Mouse (Mus musculus) neural tube, embryonic 11.5 days (tissue): ENCODE results near the gene Spata32. TPM values are rescaled to one million over a fixed set of nuclear protein-coding genes. Genes with fewer than 3 reads are reported as not detected.

Experiments used
- ATAC-seq: fragments of 200-750 bp; cut with Nextera tagmentation; 2 replicates; pipeline ENCODE4 v1.8.0; 2017; ENCODE audit warnings: moderate number of reproducible peaks, mild to moderate bottlenecking, moderate TSS enrichment, moderate library complexity; ENCODE audit not compliant: insufficient read depth, low FRiP score, low TSS enrichment
- DNase-seq: peaks from one replicate; pipeline ENCODE4 v3.0.0-alpha.2; 2015; ENCODE audit warnings: low spot score
- H3K27ac ChIP-seq: fragments of 300-500 bp; sonication (generic); 2 replicates; pipeline ENCODE4 v1.5.1; 2014; ENCODE audit warnings: low read depth, mild to moderate bottlenecking, low read length
- H3K27me3 ChIP-seq: fragments of 300-500 bp; sonication (generic); 2 replicates; pipeline ENCODE4 v1.6.1; 2014; ENCODE audit warnings: mild to moderate bottlenecking, low read length, mixed read lengths; ENCODE audit not compliant: control insufficient read depth, insufficient read depth
- H3K36me3 ChIP-seq: fragments of 300-500 bp; sonication (generic); 2 replicates; pipeline ENCODE4 v1.6.1; 2014; ENCODE audit warnings: mild to moderate bottlenecking, low read length, moderate library complexity, mixed read lengths; ENCODE audit not compliant: control insufficient read depth, insufficient read depth
- H3K4me1 ChIP-seq: fragments of 300-500 bp; sonication (generic); 2 replicates; pipeline ENCODE4 v1.6.1; 2014; ENCODE audit warnings: low read length, mixed read lengths; ENCODE audit not compliant: control insufficient read depth, insufficient read depth
- H3K4me2 ChIP-seq: fragments of 300-500 bp; sonication (generic); 2 replicates; pipeline ENCODE4 v1.6.1; 2014; ENCODE audit warnings: low read depth, mild to moderate bottlenecking, moderate library complexity
- H3K4me3 ChIP-seq: fragments of 300-500 bp; sonication (generic); 2 replicates; pipeline ENCODE4 v1.5.1; 2014; ENCODE audit warnings: low read depth, low read length
- H3K9ac ChIP-seq: fragments of 300-500 bp; sonication (generic); 2 replicates; pipeline ENCODE4 v1.6.1; 2014; ENCODE audit warnings: mild to moderate bottlenecking, low read length
- H3K9me3 ChIP-seq: fragments of 300-500 bp; sonication (generic); 2 replicates; pipeline ENCODE4 v1.6.1; 2016; ENCODE audit warnings: low read length; ENCODE audit not compliant: control insufficient read depth
- WGBS: fragments of 180-500 bp; shearing (Covaris S2); extraction: QIAGEN DNeasy Blood & Tissue Kit; methylation state at CpG from one replicate; pipeline ENCODE4 v1.1.7; 2014; 5-methylcytosine and 5-hydroxymethylcytosine counted together
- polyA plus RNA-seq: library from polyadenylated mRNA; unstranded; fragments of >200 nt; fragmentation: Nextera tagmentation; extraction: Ambion mirVana; gene quantifications from 2 replicates; pipeline ENCODE4 v1.2.1, GENCODE M21; 2014

Gene Spata32
- polyA plus RNA-seq, 1 experiment from 2014 or later = not detected

- Histone ChIP-seq H3K9ac (no peak overlapping the region), H3K4me2 (no peak overlapping the region), H3K27ac (no peak overlapping the region), H3K9me3 (no peaks in the 10 kb centered on the region), H3K4me3 (no peak overlapping the region), H3K4me1 (no peaks in the 10 kb centered on the region), H3K36me3 (no peaks in the 10 kb centered on the region), H3K27me3 (no peaks in the 10 kb centered on the region)
- ATAC-seq = no peak
- 92% methylated on average over 5 of the region's 5 CpGs for WGBS
- no peak for DNase-seq
These were observed 56.1 kb downstream of the Spata32 start for GRCm38 (mm10) chr11:103162132-103162531.

GRCm38 (mm10) chr11:103161449-103161848, 56.8 kb downstream of the Spata32 start:
- 80% methylated on average over 7 of the region's 7 CpGs for WGBS
- DNase-seq (no peak), ATAC-seq (no peak)
- H3K36me3 ChIP-seq = no peaks in the 10 kb centered on the region
- H3K27ac ChIP-seq = no peak overlapping the region
- no peaks in the 10 kb centered on the region for H3K9me3 ChIP-seq
- no peaks in the 10 kb centered on the region for H3K4me1 ChIP-seq
- no peaks in the 10 kb centered on the region for H3K27me3 ChIP-seq
- no peak overlapping the region for H3K9ac ChIP-seq
- H3K4me2 ChIP-seq = no peak overlapping the region
- no peak overlapping the region for H3K4me3 ChIP-seq

- no peaks in the 10 kb centered on the region for H3K36me3 ChIP-seq
- DNase-seq = no peak
- ATAC-seq = no peak
- H3K4me2 ChIP-seq = no peak overlapping the region
- no peak overlapping the region for H3K9ac ChIP-seq
- 89% methylated on average over 11 of the region's 11 CpGs for WGBS
- no peaks in the 10 kb centered on the region for H3K27me3 ChIP-seq
- no peaks in the 10 kb centered on the region for H3K4me1 ChIP-seq
- no peaks in the 10 kb centered on the region for H3K9me3 ChIP-seq
- H3K27ac ChIP-seq = no peak overlapping the region
- no peak overlapping the region for H3K4me3 ChIP-seq
These were observed 57.5 kb downstream of the Spata32 start for GRCm38 (mm10) chr11:103160738-103161137.

GRCm38 (mm10) chr11:103158621-103159478, 59.4 kb downstream of the Spata32 start:
- H3K9me3 ChIP-seq = no peaks in the 10 kb centered on the region
- H3K4me3 ChIP-seq = peak overlapping the region; percentile 14
- no peak overlapping the region for H3K9ac ChIP-seq
- H3K36me3 ChIP-seq = no peaks in the 10 kb centered on the region
- H3K27me3 ChIP-seq = no peaks in the 10 kb centered on the region
- WGBS = 1% methylated on average over 25 of the region's 25 CpGs
- no peak overlapping the region for H3K27ac ChIP-seq
- peak overlapping the region; percentile 37 for H3K4me2 ChIP-seq
- peak; percentile 75 for ATAC-seq
- no peaks in the 10 kb centered on the region for H3K4me1 ChIP-seq
- DNase-seq = peak; percentile 93

Other genes with a start within 250 kb of the Spata32 start
- 51.5 and 53.3 TPM in 2 replicates for gene Nmt1, start 190.2 kb downstream of the Spata32 start, polyA plus RNA-seq
- 319 and 323 TPM in 2 replicates for gene Dcakd, start 190.1 kb downstream of the Spata32 start, polyA plus RNA-seq
- 0.80 and 0.90 TPM in 2 replicates for gene Plcd3, start 116.8 kb downstream of the Spata32 start, polyA plus RNA-seq
- gene Acbd4, start 116.8 kb downstream of the Spata32 start, polyA plus RNA-seq = 4.4 and 6.4 TPM in 2 replicates
- 3.6 and 3.9 TPM in 2 replicates for gene Hexim1, start 102.2 kb downstream of the Spata32 start, polyA plus RNA-seq
- gene Hexim2, start 86.0 kb downstream of the Spata32 start, polyA plus RNA-seq = 5.8 and 7.5 TPM in 2 replicates
- 0.78 and 1.2 TPM in 2 replicates for gene Fmnl1, start 47.3 kb downstream of the Spata32 start, polyA plus RNA-seq
- not detected in 2 replicates for gene 1700023F06Rik, start 9.9 kb downstream of the Spata32 start, polyA plus RNA-seq
- 2.5 and 3.5 TPM in 2 replicates for gene Map3k14, start 49.0 kb upstream of the Spata32 start, polyA plus RNA-seq
- gene Arhgap27, start 145.3 kb upstream of the Spata32 start, polyA plus RNA-seq = 4.3 and 4.5 TPM in 2 replicates
- 10.0 and 10.5 TPM in 2 replicates for gene Plekhm1, start 194.3 kb upstream of the Spata32 start, polyA plus RNA-seq